Comparison of ENCODE assay signal across 20 mouse cellular contexts in the genomic region with DNA sequence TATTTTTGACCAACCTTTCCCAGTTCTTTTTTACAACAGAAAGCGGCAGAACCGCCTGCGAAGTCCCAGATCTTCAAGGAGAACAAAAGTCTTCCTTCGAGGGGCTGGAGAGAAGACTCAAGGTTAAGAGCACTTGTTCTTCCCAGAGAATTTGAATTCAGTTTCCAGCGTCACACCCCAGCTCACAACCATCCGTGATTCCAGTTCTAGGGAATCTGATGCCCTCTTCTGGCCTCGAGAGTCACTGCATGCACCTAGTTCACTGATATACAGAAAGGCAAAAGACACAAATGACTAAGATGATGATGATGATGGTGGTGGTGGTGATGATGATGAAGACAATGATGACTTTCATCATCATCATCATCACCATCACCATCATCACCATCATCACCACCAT. TPM values are rescaled to one million over a fixed set of nuclear protein-coding genes. Genes with fewer than 3 reads are reported as not detected.
A peak's percentile ranks its signal among the peaks of the same experiment; 100 is the strongest.
DNase-seq lines count a peak whose midpoint lies in the region; ATAC-seq and TF ChIP-seq lines count a peak whose summit lies in the region.
"Had no signal": no experiment of that assay in that cellular context is flagged by ENCODE, and none has a peak within 500 bp of the region (broad histone marks: within the 10 kb centered on the region; RNA-seq: fewer than 3 reads in every experiment).

No protein-coding gene starts in this region.

- no peak overlapping the region for H3K27ac ChIP-seq in heart, adult 2 months
- no peak overlapping the region for H3K27ac ChIP-seq in heart, embryonic 12.5 days (ENCODE audit: poor library complexity, severe bottlenecking)
- H3K27ac ChIP-seq in liver, embryonic 14.5 days = no peak overlapping the region
- H3K27ac ChIP-seq: embryonic facial prominence, embryonic 12.5 days; forebrain, embryonic 12.5 days; heart, embryonic 10.5 days; hindbrain, embryonic 15.5 days; kidney, embryonic 15.5 days; lung, embryonic 15.5 days had no signal

- no peak for TF ChIP-seq EP300 in heart, adult 2 months (IDR thresholded peaks at IDR 0.05; ENCODE audit: insufficient read depth, low read depth, low read length)
- no peak for TF ChIP-seq EP300 in liver, embryonic 14.5 days (IDR thresholded peaks at IDR 0.05; ENCODE audit: low read depth)

- peaks cover 2% of the 10 kb centered on the region for H3K4me1 ChIP-seq in heart, adult 2 months (ENCODE audit: control insufficient read depth, insufficient read depth, low read length)
- H3K4me1 ChIP-seq in heart, embryonic 12.5 days (replicated peaks) = peaks cover 22% of the 10 kb centered on the region
- H3K4me1 ChIP-seq in liver, embryonic 14.5 days (replicated peaks; ENCODE audit: control insufficient read depth in 2 of 2, insufficient read depth in 2 of 2, low read length in 1 of 2) = no peaks in the 10 kb centered on the region
- peaks cover 4% of the 10 kb centered on the region for H3K4me1 ChIP-seq in E14TG2a.4 (replicated peaks; ENCODE audit: low read depth, low read length)
- H3K4me1 ChIP-seq: forebrain, embryonic 12.5 days; hindbrain, embryonic 15.5 days; lung, embryonic 15.5 days had no signal

- H3K9me3 ChIP-seq in heart, embryonic 12.5 days (replicated peaks) = 0 out of 2 replicates have a peak, but pooled peaks cover 3% of the 10 kb centered on the region
- no peaks in the 10 kb centered on the region; the same call in 1 of the 2 replicates for H3K9me3 ChIP-seq in liver, embryonic 14.5 days (ENCODE audit: control insufficient read depth, low read length)
- H3K9me3 ChIP-seq in E14TG2a.4 (ENCODE audit: low read length) = 0 out of 2 replicates have a peak, but pooled peaks cover 3% of the 10 kb centered on the region
- H3K9me3 ChIP-seq: embryonic facial prominence, embryonic 12.5 days; forebrain, embryonic 12.5 days; heart, embryonic 10.5 days; hindbrain, embryonic 15.5 days; kidney, embryonic 15.5 days; lung, embryonic 15.5 days had no signal

- 90% methylated on average over 7 of the region's 7 CpGs for WGBS in heart, adult 2 months
- 80% methylated on average over 7 of the region's 7 CpGs for WGBS in heart, embryonic 12.5 days
- 75% methylated on average over 7 of the region's 7 CpGs for WGBS in liver, embryonic 14.5 days (ENCODE audit: insufficient replicate concordance)

- no peak for ATAC-seq in heart, embryonic 12.5 days (ENCODE audit: insufficient number of reproducible peaks, low FRiP score)
- ATAC-seq in liver, embryonic 14.5 days (ENCODE audit: insufficient read depth) = no peak
- no peak for ATAC-seq in megakaryocyte-erythroid progenitor cell, adult 5-6 weeks (replicated peaks; ENCODE audit: low FRiP score, low TSS enrichment, poor library complexity, severe bottlenecking)

- no peak for DNase-seq in heart, adult 2 months
- no peak for DNase-seq in liver, embryonic 14.5 days (ENCODE audit: low read depth in 3 of 3, low spot score in 3 of 3)
- DNase-seq in liver (no peak), R1 (ENCODE audit: low read depth, low spot score) (peak; percentile 81)
- no peak for DNase-seq in heart, adult 18-20 months
- DNase-seq: adrenal gland, adult 2 months; cerebellum, adult 18-20 months; cerebellum, postnatal 25 days had no signal

- H3K4me3 ChIP-seq in heart, adult 2 months = no peak overlapping the region
- H3K4me3 ChIP-seq in heart, embryonic 12.5 days = no peak overlapping the region
- H3K4me3 ChIP-seq in liver, embryonic 14.5 days (ENCODE audit: insufficient read depth in 1 of 2, low read depth in 2 of 2, low read length in 2 of 2) = no peak overlapping the region
- H3K4me3 ChIP-seq in E14TG2a.4 (replicated peaks; ENCODE audit: low read length) = no peak overlapping the region
- H3K4me3 ChIP-seq: embryonic facial prominence, embryonic 12.5 days; forebrain, embryonic 12.5 days; heart, embryonic 10.5 days; hindbrain, embryonic 15.5 days; kidney, embryonic 15.5 days; lung, embryonic 15.5 days had no signal

- no peaks in the 10 kb centered on the region for H3K36me3 ChIP-seq in heart, adult 2 months (ENCODE audit: control insufficient read depth, insufficient read depth, low read length)
- H3K36me3 ChIP-seq in heart, embryonic 12.5 days = no peaks in the 10 kb centered on the region
- H3K36me3 ChIP-seq in liver, embryonic 14.5 days (replicated peaks; ENCODE audit: control insufficient read depth, insufficient read depth, low read depth) = no peaks in the 10 kb centered on the region
- no peaks in the 10 kb centered on the region for H3K36me3 ChIP-seq in E14TG2a.4 (ENCODE audit: insufficient read depth, low read length)
- H3K36me3 ChIP-seq: embryonic facial prominence, embryonic 12.5 days; forebrain, embryonic 12.5 days; heart, embryonic 10.5 days; hindbrain, embryonic 15.5 days; kidney, embryonic 15.5 days; lung, embryonic 15.5 days had no signal

- H3K79me2 ChIP-seq in heart, adult 2 months (replicated peaks; ENCODE audit: control insufficient read depth, insufficient read depth, low read length) = no peaks in the 10 kb centered on the region

- H3K27me3 ChIP-seq in heart, adult 2 months (ENCODE audit: control insufficient read depth, insufficient read depth, low read length) = no peaks in the 10 kb centered on the region
- H3K27me3 ChIP-seq in heart, embryonic 12.5 days (replicated peaks) = no peaks in the 10 kb centered on the region
- H3K27me3 ChIP-seq in liver, embryonic 14.5 days (ENCODE audit: control insufficient read depth, insufficient read depth, low read length) = no peaks in the 10 kb centered on the region
- peaks cover 11% of the 10 kb centered on the region; the same call in 1 of the 2 replicates for H3K27me3 ChIP-seq in E14TG2a.4 (ENCODE audit: insufficient read depth, low read length)
- H3K27me3 ChIP-seq: embryonic facial prominence, embryonic 12.5 days; forebrain, embryonic 12.5 days; hindbrain, embryonic 15.5 days; kidney, embryonic 15.5 days; lung, embryonic 15.5 days had no signal

- no peak overlapping the region for H3K9ac ChIP-seq in heart, adult 2 months (ENCODE audit: low read depth, low read length)
- no peak overlapping the region for H3K9ac ChIP-seq in heart, embryonic 12.5 days
- no peak overlapping the region for H3K9ac ChIP-seq in liver, embryonic 14.5 days (replicated peaks)
- H3K9ac ChIP-seq: embryonic facial prominence, embryonic 12.5 days; forebrain, embryonic 12.5 days; hindbrain, embryonic 15.5 days; kidney, embryonic 15.5 days; lung, embryonic 15.5 days had no signal

- no peak overlapping the region for H3K4me2 ChIP-seq in heart, embryonic 12.5 days
- no peak overlapping the region for H3K4me2 ChIP-seq in liver, embryonic 14.5 days (ENCODE audit: low read depth)
- H3K4me2 ChIP-seq: embryonic facial prominence, embryonic 12.5 days; forebrain, embryonic 12.5 days; hindbrain, embryonic 15.5 days; kidney, embryonic 15.5 days; liver, embryonic 11.5 days; lung, embryonic 15.5 days; midbrain, embryonic 11.5 days had no signal

- 0 out of 2 replicates have a peak, but pooled peaks have one; percentile 7 for TF ChIP-seq CTCF in heart, adult 2 months (IDR thresholded peaks at IDR 0.05)
- peak; percentile 46 for TF ChIP-seq CTCF in liver, embryonic 14.5 days (IDR thresholded peaks at IDR 0.05; ENCODE audit: low read depth)
- TF ChIP-seq CTCF in E14TG2a.4 (conservative IDR thresholded peaks at IDR 0.05; ENCODE audit: low read length) = peak; percentile 46

- intact Hi-C loops in heart, adult 2 months (cut with DNase I) = no loop called here

- TF ChIP-seq POLR2A in heart, adult 2 months (IDR thresholded peaks at IDR 0.05; ENCODE audit: insufficient read depth, low read depth, low read length) = no peak

RNA-seq across cellular contexts. Expression of gene Car12, which starts 48.9 kb away (rescaled TPM):
- not detected for total RNA-seq in heart, adult 2 months (2021)
- not detected in 2 replicates for polyA plus RNA-seq in heart, adult 2 months (2012; rRNA removed)
- 0.61 and 0.77 TPM in 2 replicates for polyA plus RNA-seq in heart, embryonic 12.5 days (2016; fragmentation: Nextera tagmentation; extraction: Ambion mirVana)
- 0.15 and 0.17 TPM in 2 replicates for polyA plus RNA-seq in liver, embryonic 14.5 days (2012; rRNA removed)
- polyA plus RNA-seq in liver, embryonic 14.5 days (2014; fragmentation: Nextera tagmentation; extraction: Ambion mirVana) = 0.09 and 0.10 TPM in 2 replicates
- not detected in 2 replicates for total RNA-seq in megakaryocyte-erythroid progenitor cell, adult 5-6 weeks (2014; fragmentation: Nextera tagmentation)
- total RNA-seq in megakaryocyte-erythroid progenitor cell, adult 5-6 weeks (2017) = 1.1 TPM in 1 of 2 replicates, not detected in the other
- total RNA-seq in heart, adult 18-20 months (2021) = not detected
- total RNA-seq: monocyte, adult 5-6 weeks had no signal
